Mouse (Mus musculus) bone marrow macrophage, adult 2 months (primary cell): Measurements from ENCODE around the gene Grin2b.

Source experiments
- CTCF ChIP-seq: IDR thresholded peaks from 2 replicates; pipeline ENCODE4 v1.5.1; 2012; ENCODE audit warnings: low read depth, mild to moderate bottlenecking, low read length, moderate library complexity
- POLR2A ChIP-seq: IDR thresholded peaks from 2 replicates; pipeline ENCODE4 v1.6.1; 2012; ENCODE audit warnings: mild to moderate bottlenecking, low read depth, low read length, borderline replicate concordance

DNA sequence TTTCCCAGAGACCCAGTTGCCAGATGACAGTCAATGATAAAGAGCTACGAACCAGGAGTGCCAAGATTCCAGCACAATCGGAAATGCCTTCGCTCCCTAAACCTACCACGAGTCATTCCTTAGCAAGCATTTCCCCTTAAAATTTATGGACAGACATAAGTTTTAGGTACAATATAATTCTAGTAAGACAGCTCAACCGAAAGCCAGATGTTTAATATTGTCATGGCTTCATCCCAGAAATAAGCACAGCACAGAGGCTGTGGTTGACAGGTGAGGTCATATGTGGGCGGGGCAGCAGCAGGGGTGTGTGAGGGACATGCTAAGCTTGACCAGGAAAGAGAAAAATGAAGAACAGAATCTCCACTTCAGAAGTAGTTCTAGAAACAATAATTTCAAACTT, 33.3 kb downstream of the Grin2b start:
- TF ChIP-seq POLR2A (no peak), CTCF (no peak)
